Mouse (Mus musculus): ENCODE measurements around the gene Gm49336.

DNA sequence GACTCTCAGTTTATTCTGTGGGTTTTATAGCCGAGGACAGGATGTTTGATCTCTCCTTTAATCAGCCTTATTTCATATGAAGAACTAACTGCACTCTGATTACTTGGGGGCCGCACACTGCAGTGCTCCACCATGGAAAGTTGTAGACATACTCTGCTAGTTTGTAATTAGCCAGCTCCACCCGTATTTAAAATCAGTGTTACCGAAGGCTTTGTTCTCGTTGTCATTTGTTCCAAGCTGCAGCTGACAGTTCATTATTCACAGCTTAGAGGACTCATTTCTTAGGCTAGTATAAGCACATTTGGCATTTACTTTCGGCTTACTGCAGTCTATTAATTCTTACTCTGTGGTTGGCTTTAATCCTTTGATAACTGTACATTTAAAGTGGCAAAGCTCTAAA, 49.7 kb upstream of the Gm49336 start:
- TF ChIP-seq CTCF (IDR thresholded peaks at IDR 0.05; ENCODE audit: insufficient read depth, low read length) (no peak), POLR2A (IDR thresholded peaks at IDR 0.05; ENCODE audit: borderline replicate concordance, extremely low read depth, low read depth, low read length) (no peak)
